Mouse (Mus musculus): Measurements from ENCODE around the gene Tbcd. TPM values are rescaled to one million over a fixed set of nuclear protein-coding genes. Genes with fewer than 3 reads are reported as not detected.

Tbcd gene
- 65.8 and 69.2 TPM in 2 replicates for polyA plus RNA-seq (2012; rRNA removed)

DNA sequence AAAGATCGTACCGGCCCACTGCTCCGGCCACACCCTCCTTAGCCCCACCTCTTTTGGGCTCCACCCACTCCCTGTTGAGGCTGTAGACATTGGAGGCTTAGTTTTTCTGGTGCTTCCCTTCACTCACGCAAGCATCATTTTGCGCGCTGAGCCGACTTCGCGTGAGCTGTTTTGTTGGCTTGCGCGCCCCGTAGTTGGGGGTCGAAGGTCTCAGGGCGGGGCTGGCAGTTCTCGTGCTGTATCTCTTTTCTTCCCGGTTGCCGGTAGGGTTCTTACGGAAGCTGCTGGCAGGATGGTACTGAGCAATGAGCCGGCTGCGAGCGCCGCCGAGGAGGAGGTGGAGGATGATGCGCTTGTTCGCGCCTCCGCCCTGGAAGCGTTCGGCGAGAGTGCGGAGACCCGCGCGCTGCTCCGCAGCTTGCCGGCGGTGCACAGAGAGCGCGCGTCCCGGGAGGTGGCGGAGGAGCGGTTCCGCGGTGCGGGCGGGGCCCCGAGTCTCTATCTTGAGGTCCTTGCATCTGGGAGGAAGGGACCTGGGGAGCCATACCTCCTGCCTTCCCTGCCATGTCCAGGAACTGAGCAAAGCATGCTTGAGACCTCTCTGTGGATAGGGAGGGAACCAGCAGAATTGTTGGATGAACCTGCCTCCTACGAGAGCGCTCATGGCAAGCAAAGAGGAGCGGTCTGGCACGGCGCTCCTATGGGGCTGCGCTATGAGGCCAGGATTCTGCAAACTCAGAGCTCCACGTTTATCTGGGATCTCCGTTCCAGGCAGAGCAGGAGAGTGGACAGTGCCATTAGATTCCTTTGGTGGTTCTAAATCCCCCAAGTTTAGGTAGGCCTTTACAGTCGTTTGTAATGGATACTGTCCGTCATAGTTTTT, at the start of gene Tbcd:
Tbcd (plus strand) TSS at position 197 of the 883 bp plus-strand sequence.

DNA sequence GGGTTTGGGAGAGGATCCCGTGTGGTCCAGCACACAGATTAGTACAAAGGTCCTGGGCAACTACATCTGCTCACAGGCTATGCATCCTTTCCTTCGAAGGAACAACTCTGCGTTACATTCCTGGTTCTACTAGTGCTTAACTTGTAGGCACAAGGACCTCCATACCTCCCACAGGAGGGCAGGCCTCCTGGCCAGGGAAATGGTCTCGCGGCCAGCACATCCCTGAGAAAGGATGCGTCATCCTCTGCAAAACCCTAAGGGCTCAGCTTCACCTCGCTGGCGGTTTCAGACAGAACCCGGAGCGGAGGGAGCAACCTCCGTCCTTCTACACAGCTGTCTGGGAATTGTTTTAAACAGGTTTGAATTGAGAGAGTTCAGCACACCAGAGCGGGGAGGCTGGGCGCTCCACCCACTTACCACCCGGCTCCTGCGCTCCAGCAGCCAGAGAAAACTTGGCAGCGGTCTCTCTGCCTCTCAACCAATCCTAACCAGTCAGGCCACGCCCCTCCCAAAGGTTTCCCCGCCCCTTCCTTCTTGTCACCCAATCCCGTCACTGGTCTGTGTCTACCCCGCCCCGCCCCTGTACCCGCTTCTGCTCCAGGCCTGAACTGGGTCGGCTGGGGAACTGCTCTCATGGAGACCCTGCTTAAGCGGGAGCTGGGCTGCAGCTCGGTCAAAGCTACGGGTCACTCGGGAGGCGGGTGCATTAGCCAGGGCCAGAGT, 30.8 kb upstream of the Tbcd start, which contains the start of gene Fn3krp:
Fn3krp (plus strand) TSS at position 572 of the 723 bp plus-strand sequence.

DNA sequence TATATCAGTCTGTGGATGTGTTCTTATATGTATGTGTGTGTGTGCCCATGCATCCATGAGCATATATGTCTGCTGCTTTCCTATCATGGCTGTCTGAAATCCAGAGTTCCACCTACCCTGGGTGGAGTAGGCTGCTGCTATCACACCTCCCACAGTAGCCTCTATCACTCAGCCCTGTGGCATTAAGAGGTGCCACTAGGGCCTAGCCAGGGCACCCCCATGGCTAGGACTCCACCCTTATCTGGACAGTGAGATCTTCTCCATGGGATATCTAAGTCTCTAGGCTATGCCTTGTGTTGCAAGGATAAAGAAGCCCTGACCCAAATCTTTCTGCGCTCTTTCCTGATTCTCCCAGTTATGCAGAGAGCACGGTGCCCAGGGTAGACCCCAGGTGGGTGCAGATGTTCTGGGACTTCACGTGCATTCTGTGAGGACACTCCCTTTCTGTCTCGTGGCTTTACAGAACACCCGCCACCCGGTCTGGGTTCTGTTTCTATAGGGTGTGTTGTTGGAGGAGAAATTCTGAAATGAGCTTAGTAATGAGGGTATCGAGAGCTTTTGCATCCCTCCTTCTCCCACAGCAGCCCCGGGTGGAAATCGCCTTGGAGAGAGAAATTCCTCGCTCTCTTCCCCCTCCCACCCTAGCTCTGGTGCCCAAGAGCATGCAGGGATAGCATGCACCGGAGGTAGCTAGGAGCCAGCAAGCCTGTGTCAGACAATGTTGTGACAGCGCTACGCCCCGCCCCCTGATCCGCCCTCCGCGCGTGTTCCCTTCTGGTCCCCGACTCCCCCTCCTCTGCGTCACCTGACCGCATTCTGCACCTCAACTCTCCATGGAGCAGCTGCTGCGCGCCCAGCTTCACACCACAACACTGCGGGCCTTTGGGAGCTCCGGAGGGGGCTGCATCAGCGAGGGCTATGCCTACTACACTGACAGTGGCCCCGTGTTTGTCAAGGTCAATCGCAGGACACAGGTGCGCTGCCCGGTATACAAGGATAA, 17.3 kb upstream of the Tbcd start, which contains the start of gene Fn3k:
Fn3k (plus strand) TSS at position 758 of the 1,000 bp plus-strand sequence.

DNA sequence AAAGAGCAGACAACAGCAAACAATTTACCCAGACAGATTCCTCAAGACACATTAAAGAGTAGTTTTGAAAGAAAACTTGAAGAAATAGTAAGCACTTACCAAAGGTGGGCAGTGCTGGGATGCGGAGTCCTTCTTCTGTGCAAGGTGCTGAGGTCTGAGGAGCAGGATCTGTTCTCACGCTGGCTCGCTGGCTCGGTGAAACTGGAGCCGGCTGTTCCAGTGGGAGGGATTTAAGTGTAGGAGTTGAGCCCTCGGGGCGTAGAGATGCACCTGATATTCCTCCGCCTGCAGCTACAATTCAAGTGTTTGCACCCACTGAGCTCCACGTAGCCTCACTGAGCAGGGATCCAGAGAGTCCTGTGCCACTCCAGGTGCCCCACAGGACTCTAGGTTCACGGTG, 67.4 kb downstream of the Tbcd start, which contains the start of gene Zfp750:
Zfp750 (minus strand) TSS at position 203 of the 400 bp plus-strand sequence.

Other genes with a start within 250 kb of the Tbcd start
- 72.0 and 79.9 TPM in 2 replicates for gene Hexdc, start 247.5 kb upstream of the Tbcd start, polyA plus RNA-seq (2012; rRNA removed)
- gene Ogfod3, start 247.2 kb upstream of the Tbcd start, polyA plus RNA-seq (2012; rRNA removed): 10.4 and 13.7 TPM in 2 replicates
- 47.2 and 50.7 TPM in 2 replicates for gene Cybc1, start 222.6 kb upstream of the Tbcd start, polyA plus RNA-seq (2012; rRNA removed)
- gene Narf, start 214.7 kb upstream of the Tbcd start, polyA plus RNA-seq (2012; rRNA removed): 60.3 and 67.7 TPM in 2 replicates
- gene Foxk2, start 192.0 kb upstream of the Tbcd start, polyA plus RNA-seq (2012; rRNA removed): 59.4 and 70.2 TPM in 2 replicates
- gene Wdr45b, start 97.5 kb upstream of the Tbcd start, polyA plus RNA-seq (2012; rRNA removed): 74.6 and 76.1 TPM in 2 replicates
- gene Rab40b, start 63.7 kb upstream of the Tbcd start, polyA plus RNA-seq (2012; rRNA removed): 5.3 and 7.1 TPM in 2 replicates
- gene Fn3krp, start 30.5 kb upstream of the Tbcd start, polyA plus RNA-seq (2012; rRNA removed): 13.1 and 13.3 TPM in 2 replicates
- 3.0 and 3.8 TPM in 2 replicates for gene Fn3k, start 17.0 kb upstream of the Tbcd start, polyA plus RNA-seq (2012; rRNA removed)
- 0.05 and 1.3 TPM in 2 replicates for gene Zfp750, start 67.4 kb downstream of the Tbcd start, polyA plus RNA-seq (2012; rRNA removed)
- 9.2 and 10.4 TPM in 2 replicates for gene B3gntl1, start 221.2 kb downstream of the Tbcd start, polyA plus RNA-seq (2012; rRNA removed)
- 6.5 and 13.0 TPM in 2 replicates for gene Metrnl, start 249.6 kb downstream of the Tbcd start, polyA plus RNA-seq (2012; rRNA removed)

Measured in central nervous system, embryonic 14 days (tissue).